Mouse (Mus musculus) gonadal fat pad, adult 2 months (tissue): ENCODE measurements around the gene Zfp386. TPM values are rescaled to one million over a fixed set of nuclear protein-coding genes. Genes with fewer than 3 reads are reported as not detected.

Source experiments
- DNase-seq: peaks from one replicate; pipeline ENCODE4 v3.0.0-alpha.2; 2012; ENCODE audit warnings: low read depth
- polyA plus RNA-seq: library from polyadenylated mRNA; depleted of rRNA; stranded (reverse); fragments of >200 nt; gene quantifications from 2 replicates; pipeline ENCODE4 v1.2.3, GENCODE M21; 2012; rRNA removed

Gene Zfp386
- polyA plus RNA-seq, 1 experiment = 19.0 TPM

DNA sequence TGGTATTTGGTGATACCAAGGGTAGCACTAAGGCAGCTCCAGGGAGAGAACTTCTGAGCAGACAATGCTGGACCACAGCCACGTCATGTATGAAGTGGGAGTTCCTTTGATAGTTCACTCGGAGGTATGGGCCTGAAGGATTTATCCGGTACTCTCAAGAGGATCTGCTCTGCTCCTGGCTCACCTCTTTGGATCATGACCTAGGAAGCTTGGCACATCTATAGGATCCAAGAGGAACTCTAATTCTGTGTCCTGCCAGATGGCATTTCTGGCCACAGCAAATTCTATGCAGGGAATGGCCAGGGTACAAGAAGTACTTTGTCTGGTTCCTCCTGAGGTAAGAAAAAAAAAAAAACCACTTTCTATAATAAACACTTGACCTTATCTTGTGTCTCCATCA, 42.3 kb downstream of the Zfp386 start:
- no peak for DNase-seq

GRCm38 (mm10) chr12:116094765-116095555, 47.4 kb downstream of the Zfp386 start:
- DNase-seq = no peak

DNA sequence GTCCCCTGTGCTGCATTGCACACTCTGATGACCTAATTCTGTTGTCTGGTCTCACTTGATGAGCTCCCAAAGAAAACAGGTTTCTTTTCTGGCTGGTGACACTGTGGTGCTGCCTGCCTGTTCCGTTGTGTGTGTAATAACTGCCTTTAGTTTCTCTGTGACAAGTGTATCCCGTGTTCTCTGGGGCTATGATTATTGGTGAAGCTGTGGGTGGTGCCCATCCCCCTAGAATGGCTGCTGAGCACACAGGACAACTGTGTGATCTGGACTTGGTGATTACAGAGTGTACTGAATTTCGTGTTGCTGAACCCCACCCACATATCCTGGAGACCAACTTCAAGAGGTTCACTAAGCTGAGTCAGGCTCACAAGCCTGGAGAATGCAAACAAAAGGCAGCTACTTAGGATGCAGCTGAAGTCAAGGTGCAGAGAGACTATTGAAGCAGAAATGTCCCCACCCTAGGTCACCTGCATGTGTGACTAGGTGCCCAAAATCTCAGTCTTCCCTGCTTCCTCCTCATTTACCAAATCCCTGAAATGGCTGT, 48.9 kb downstream of the Zfp386 start:
- DNase-seq = no peak

- DNase-seq = no peak
Measured at GRCm38 (mm10) chr12:116097166-116097565, 49.6 kb downstream of the Zfp386 start.

DNA sequence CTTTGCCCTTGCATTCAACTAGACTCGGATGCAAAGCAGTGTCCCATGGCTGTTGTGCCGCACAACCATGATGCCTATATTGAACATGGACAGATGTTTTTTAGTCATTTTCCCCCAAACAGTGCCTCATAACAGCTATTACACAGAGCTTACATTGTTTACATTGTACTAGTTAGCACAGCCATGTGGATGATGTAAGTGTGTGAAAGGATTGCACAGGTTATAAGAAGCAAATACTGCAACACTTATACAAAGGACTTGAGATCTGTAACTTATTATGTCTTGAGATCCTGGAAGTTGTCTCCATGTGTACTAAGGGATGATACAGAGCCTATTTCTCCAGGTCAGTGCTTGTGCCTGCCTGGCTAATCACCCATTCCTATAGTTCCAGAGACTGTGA, 54.4 kb downstream of the Zfp386 start:
- DNase-seq = no peak

GRCm38 (mm10) chr12:116109451-116110353, 62.2 kb downstream of the Zfp386 start:
- DNase-seq = no peak

- no peak for DNase-seq
Measured at GRCm38 (mm10) chr12:116111007-116111694, 63.6 kb downstream of the Zfp386 start.

Other genes with a start within 250 kb of the Zfp386 start
- gene Vipr2, start 30.0 kb downstream of the Zfp386 start, polyA plus RNA-seq = 0.96 and 1.0 TPM in 2 replicates
- gene Wdr60, start 215.3 kb downstream of the Zfp386 start, polyA plus RNA-seq = 7.5 and 7.6 TPM in 2 replicates
- not detected in 2 replicates for gene Gm11027, start 227.7 kb downstream of the Zfp386 start, polyA plus RNA-seq
- 17.3 and 24.2 TPM in 2 replicates for gene Esyt2, start 233.5 kb downstream of the Zfp386 start, polyA plus RNA-seq